Mouse (Mus musculus): ENCODE measurements around the gene Capn2. TPM values are rescaled to one million over a fixed set of nuclear protein-coding genes. Genes with fewer than 3 reads are reported as not detected.
A peak's percentile ranks its signal among the peaks of the same experiment; 100 is the strongest.

Gene Capn2
- polyA plus RNA-seq, 1 experiment: 148 TPM

DNA sequence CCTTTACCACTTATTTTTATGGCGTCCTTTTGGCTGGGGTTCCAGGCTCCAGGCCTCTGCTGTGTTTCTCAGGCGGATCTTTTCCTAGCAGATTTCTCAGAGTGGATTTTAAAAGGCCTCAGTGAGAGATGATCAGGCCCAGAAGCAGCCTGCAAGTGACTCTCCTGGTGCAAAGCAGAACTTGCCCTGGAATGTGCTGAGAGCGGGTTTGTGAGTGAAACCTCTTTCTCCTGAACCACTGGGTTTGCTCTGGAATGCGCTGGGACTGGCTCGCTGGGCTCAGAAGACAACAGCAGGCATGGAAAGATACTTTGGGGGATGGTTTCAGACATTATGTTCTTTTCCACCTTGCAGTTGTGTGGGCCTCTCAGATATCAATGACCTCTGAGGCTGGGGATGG, 24.7 kb upstream of the Capn2 start:
- TF ChIP-seq CEBPB (IDR thresholded peaks at IDR 0.05; ENCODE audit: insufficient read depth, poor library complexity, severe bottlenecking): no peak
- TF ChIP-seq MYOD1 (IDR thresholded peaks at IDR 0.05; ENCODE audit: control insufficient read depth in 1 of 3, insufficient read length in 2 of 3, low read depth in 2 of 3): no peak
- Histone ChIP-seq H3K79me2 (ENCODE audit: control insufficient read depth, insufficient read depth) (no peaks in the 10 kb centered on the region), H3K4me2 (ENCODE audit: low read depth) (no peak overlapping the region), H3ac (ENCODE audit: control insufficient read depth, insufficient read length) (no peak overlapping the region), H3K36me3 (ENCODE audit: control insufficient read depth, insufficient read depth) (no peaks in the 10 kb centered on the region), H3K27me3 (ENCODE audit: control insufficient read depth, insufficient read depth, insufficient read length) (no peaks in the 10 kb centered on the region), H3K4me3 (no peak overlapping the region)

GRCm38 (mm10) chr1:182539023-182539940, 21.9 kb upstream of the Capn2 start:
- no peak overlapping the region for H3K4me3 ChIP-seq
- H3K79me2 ChIP-seq (ENCODE audit: control insufficient read depth, insufficient read depth): no peaks in the 10 kb centered on the region
- H3ac ChIP-seq (ENCODE audit: control insufficient read depth, insufficient read length): no peak overlapping the region
- TF ChIP-seq E2F4 (IDR thresholded peaks at IDR 0.05; ENCODE audit: insufficient read depth) (no peak), CEBPB (IDR thresholded peaks at IDR 0.05; ENCODE audit: insufficient read depth, poor library complexity, severe bottlenecking) (peak; percentile 77)
- no peaks in the 10 kb centered on the region for H3K27me3 ChIP-seq (ENCODE audit: control insufficient read depth, insufficient read depth, insufficient read length)
- H3K36me3 ChIP-seq (ENCODE audit: control insufficient read depth, insufficient read depth): no peaks in the 10 kb centered on the region
- peak overlapping the region; percentile 80 for H3K4me2 ChIP-seq (ENCODE audit: low read depth)

GRCm38 (mm10) chr1:182535080-182535481, 17.7 kb upstream of the Capn2 start:
- no peak for TF ChIP-seq MYOD1 (IDR thresholded peaks at IDR 0.05; ENCODE audit: control insufficient read depth in 1 of 3, insufficient read length in 2 of 3, low read depth in 2 of 3)
- no peak for TF ChIP-seq MYOG (IDR thresholded peaks at IDR 0.05; ENCODE audit: control insufficient read depth in 1 of 3, insufficient read depth in 1 of 3, insufficient read length in 2 of 3, low read depth in 2 of 3)
- TF ChIP-seq TCF3 (IDR thresholded peaks at IDR 0.05; ENCODE audit: insufficient read length, low read depth): no peak
- TF ChIP-seq SRF (IDR thresholded peaks at IDR 0.05; ENCODE audit: control insufficient read depth, insufficient read length, low read depth): no peak
- no peak for TF ChIP-seq TCF12 (IDR thresholded peaks at IDR 0.05; ENCODE audit: insufficient read depth, poor library complexity, severe bottlenecking)
- TF ChIP-seq POLR2AphosphoS2 (IDR thresholded peaks at IDR 0.05; ENCODE audit: insufficient read length, low read depth): no peak
- no peak for TF ChIP-seq CEBPB (IDR thresholded peaks at IDR 0.05; ENCODE audit: insufficient read depth, poor library complexity, severe bottlenecking)
- TF ChIP-seq MAX (IDR thresholded peaks at IDR 0.05; ENCODE audit: low read depth): no peak
- no peak for TF ChIP-seq USF1 (IDR thresholded peaks at IDR 0.05; ENCODE audit: low read depth)
- no peak for TF ChIP-seq REST (IDR thresholded peaks at IDR 0.05; ENCODE audit: insufficient read depth, insufficient read length)
- no peak for TF ChIP-seq E2F4 (IDR thresholded peaks at IDR 0.05; ENCODE audit: insufficient read depth)
- Histone ChIP-seq H3K27me3 (ENCODE audit: control insufficient read depth, insufficient read depth, insufficient read length) (no peaks in the 10 kb centered on the region), H3K4me2 (ENCODE audit: low read depth) (no peak overlapping the region), H3K79me2 (ENCODE audit: control insufficient read depth, insufficient read depth) (no peaks in the 10 kb centered on the region), H3ac (ENCODE audit: control insufficient read depth, insufficient read length) (no peak overlapping the region), H3K36me3 (ENCODE audit: control insufficient read depth, insufficient read depth) (no peaks in the 10 kb centered on the region), H3K4me3 (no peak overlapping the region)

- no peaks in the 10 kb centered on the region for H3K36me3 ChIP-seq (ENCODE audit: control insufficient read depth, insufficient read depth)
- no peaks in the 10 kb centered on the region for H3K27me3 ChIP-seq (ENCODE audit: control insufficient read depth, insufficient read depth, insufficient read length)
- TF ChIP-seq MAX (IDR thresholded peaks at IDR 0.05; ENCODE audit: low read depth) (no peak), MYOD1 (IDR thresholded peaks at IDR 0.05; ENCODE audit: control insufficient read depth in 1 of 3, insufficient read length in 2 of 3, low read depth in 2 of 3) (no peak), E2F4 (IDR thresholded peaks at IDR 0.05; ENCODE audit: insufficient read depth) (no peak), MYOG (IDR thresholded peaks at IDR 0.05; ENCODE audit: control insufficient read depth in 1 of 3, insufficient read depth in 1 of 3, insufficient read length in 2 of 3, low read depth in 2 of 3) (no peak), TCF3 (IDR thresholded peaks at IDR 0.05; ENCODE audit: insufficient read length, low read depth) (no peak), TCF12 (IDR thresholded peaks at IDR 0.05; ENCODE audit: insufficient read depth, poor library complexity, severe bottlenecking) (no peak), USF1 (IDR thresholded peaks at IDR 0.05; ENCODE audit: low read depth) (no peak), REST (IDR thresholded peaks at IDR 0.05; ENCODE audit: insufficient read depth, insufficient read length) (no peak), POLR2AphosphoS2 (IDR thresholded peaks at IDR 0.05; ENCODE audit: insufficient read length, low read depth) (no peak), SRF (IDR thresholded peaks at IDR 0.05; ENCODE audit: control insufficient read depth, insufficient read length, low read depth) (no peak), CEBPB (IDR thresholded peaks at IDR 0.05; ENCODE audit: insufficient read depth, poor library complexity, severe bottlenecking) (no peak), POLR2A (IDR thresholded peaks at IDR 0.05; ENCODE audit: insufficient read length, low read depth) (no peak)
- H3K4me3 ChIP-seq: no peak overlapping the region
- H3ac ChIP-seq (ENCODE audit: control insufficient read depth, insufficient read length): no peak overlapping the region
- no peak overlapping the region for H3K4me2 ChIP-seq (ENCODE audit: low read depth)
- no peaks in the 10 kb centered on the region for H3K79me2 ChIP-seq (ENCODE audit: control insufficient read depth, insufficient read depth)
These were observed 16.2 kb upstream of the Capn2 start for GRCm38 (mm10) chr1:182533583-182533982.
